Mouse (Mus musculus): ENCODE data around the gene Dnajc15.
A peak's percentile ranks its signal among the peaks of the same experiment; 100 is the strongest.

Dnajc15 gene

GRCm38 (mm10) chr14:77796506-77796905, 78.4 kb downstream of the Dnajc15 start:
- DNase-seq (ENCODE audit: low read depth, low spot score) = no peak

GRCm38 (mm10) chr14:77795240-77795639, 79.7 kb downstream of the Dnajc15 start:
- DNase-seq (ENCODE audit: low read depth, low spot score) = no peak

- DNase-seq (ENCODE audit: low read depth, low spot score) = no peak
These were observed 80.5 kb downstream of the Dnajc15 start for GRCm38 (mm10) chr14:77794285-77794949.

GRCm38 (mm10) chr14:77792998-77793397, 81.9 kb downstream of the Dnajc15 start:
- no peak for DNase-seq (ENCODE audit: low read depth, low spot score)

- peak; percentile 58 for DNase-seq (ENCODE audit: low read depth, low spot score)
These were observed 91.7 kb downstream of the Dnajc15 start for GRCm38 (mm10) chr14:77783217-77783616.

GRCm38 (mm10) chr14:77777365-77777764, 97.6 kb downstream of the Dnajc15 start:
- DNase-seq (ENCODE audit: low read depth, low spot score) = no peak

- no peak for DNase-seq (ENCODE audit: low read depth, low spot score)
These were observed 98.9 kb downstream of the Dnajc15 start for GRCm38 (mm10) chr14:77776005-77776531.

DNA sequence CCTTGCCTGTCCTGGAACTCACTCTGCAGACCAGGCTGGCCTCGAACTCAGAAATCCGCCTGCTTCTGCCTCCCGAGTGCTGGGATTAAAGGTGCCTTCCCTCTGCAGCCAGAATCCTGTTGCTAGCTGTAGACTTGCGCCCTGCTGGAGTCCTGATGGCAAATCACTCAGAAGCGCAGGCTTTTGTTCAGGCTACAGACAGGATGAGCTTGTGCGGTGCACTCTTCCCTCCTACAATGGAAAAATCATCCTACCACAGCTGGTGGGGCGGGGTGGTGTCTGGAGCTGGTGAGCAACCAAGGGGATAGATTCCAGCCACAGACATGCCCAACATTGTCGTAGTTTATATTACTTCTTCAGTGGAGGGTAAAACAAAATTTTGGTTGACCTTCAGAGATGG, 101.6 kb downstream of the Dnajc15 start:
- DNase-seq (ENCODE audit: low read depth, low spot score) = no peak

GRCm38 (mm10) chr14:77771626-77772025, 103.3 kb downstream of the Dnajc15 start:
- DNase-seq (ENCODE audit: low read depth, low spot score) = no peak

All from CD4-positive helper T cell, adult 2 months (primary cell).